Mouse (Mus musculus) liver, embryonic 15.5 days (tissue): ENCODE data around the gene Slc38a10. TPM values are rescaled to one million over a fixed set of nuclear protein-coding genes. Genes with fewer than 3 reads are reported as not detected.

Experiments used
- ATAC-seq: fragments of 200-750 bp; cut with Nextera tagmentation; 2 replicates; pipeline ENCODE4 v1.8.0; 2017; ENCODE audit warnings: moderate number of reproducible peaks, mild to moderate bottlenecking, moderate library complexity; ENCODE audit not compliant: insufficient read depth
- H3K27ac ChIP-seq: fragments of 300-500 bp; sonication (generic); replicated peaks from 2 replicates; pipeline ENCODE4 v1.5.1; 2015; ENCODE audit warnings: mild to moderate bottlenecking, inconsistent platforms
- H3K27me3 ChIP-seq: fragments of 300-500 bp; sonication (generic); 2 replicates; pipeline ENCODE4 v1.6.1; 2015; ENCODE audit warnings: mild to moderate bottlenecking, inconsistent platforms
- H3K36me3 ChIP-seq: fragments of 300-500 bp; sonication (generic); replicated peaks from 2 replicates; pipeline ENCODE4 v1.6.1; 2015; ENCODE audit warnings: moderate library complexity, mild to moderate bottlenecking, inconsistent platforms
- H3K4me1 ChIP-seq: fragments of 300-500 bp; sonication (generic); replicated peaks from 2 replicates; pipeline ENCODE4 v1.6.1; 2015; ENCODE audit warnings: inconsistent platforms
- H3K4me2 ChIP-seq: fragments of 300-500 bp; sonication (generic); 2 replicates; pipeline ENCODE4 v1.6.1; 2015; ENCODE audit warnings: moderate library complexity, mild to moderate bottlenecking, inconsistent platforms
- H3K4me3 ChIP-seq: fragments of 300-500 bp; sonication (generic); replicated peaks from 2 replicates; pipeline ENCODE4 v1.5.1; 2015; ENCODE audit warnings: mild to moderate bottlenecking, inconsistent platforms
- H3K9ac ChIP-seq: fragments of 300-500 bp; sonication (generic); 2 replicates; pipeline ENCODE4 v1.6.1; 2015; ENCODE audit warnings: moderate library complexity, mild to moderate bottlenecking, inconsistent platforms
- H3K9me3 ChIP-seq: fragments of 300-500 bp; sonication (generic); replicated peaks from 2 replicates; pipeline ENCODE4 v1.6.1; 2016; ENCODE audit warnings: inconsistent platforms
- WGBS: fragments of 180-500 bp; shearing (Covaris S2); methylation state at CpG from one replicate; pipeline ENCODE4 v1.1.7; 2015; ENCODE audit warnings: mixed read lengths; ENCODE audit not compliant: insufficient replicate concordance; 5-methylcytosine and 5-hydroxymethylcytosine counted together
- polyA plus RNA-seq: library from polyadenylated mRNA; unstranded; fragments of >200 nt; fragmentation: Nextera tagmentation; extraction: Ambion mirVana; gene quantifications from 2 replicates; pipeline ENCODE4 v1.2.1, GENCODE M21; 2015

Gene Slc38a10
- polyA plus RNA-seq, 1 experiment from 2014 or later, result 34.0 TPM

- under 1% methylated on average over 77 of the region's 77 CpGs for WGBS
- Histone ChIP-seq H3K27ac (peak within 1 kb of the TSS; percentile 91), H3K9ac (peak within 1 kb of the TSS; percentile 88), H3K9me3 (no peaks in the 10 kb centered on the region), H3K27me3 (no peaks in the 10 kb centered on the region), H3K4me2 (peak within 1 kb of the TSS; percentile 95), H3K4me3 (peak within 1 kb of the TSS; percentile 93), H3K36me3 (peaks cover 20% of the 10 kb centered on the region), H3K4me1 (peaks cover 25% of the 10 kb centered on the region)
- ATAC-seq, result peak; percentile 96
These were observed 52.3 kb downstream of the Slc38a10 start, which contains the start of the genes Tepsin and Ndufaf8 for GRCm38 (mm10) chr11:120098588-120099511. Gene Tepsin (minus strand): TSS chr11:120098731. Gene Ndufaf8 (plus strand): TSS chr11:120098928.

- Histone ChIP-seq H3K27ac (no peak overlapping the region), H3K9ac (no peak overlapping the region), H3K4me3 (no peak overlapping the region), H3K9me3 (no peaks in the 10 kb centered on the region), H3K27me3 (no peaks in the 10 kb centered on the region), H3K4me2 (no peak overlapping the region), H3K4me1 (peaks cover 13% of the 10 kb centered on the region), H3K36me3 (peaks cover 48% of the 10 kb centered on the region)
- ATAC-seq, result no peak
- 75% methylated on average over 23 of the region's 23 CpGs for WGBS
These were observed 58.1 kb downstream of the Slc38a10 start for GRCm38 (mm10) chr11:120092817-120093591.

DNA sequence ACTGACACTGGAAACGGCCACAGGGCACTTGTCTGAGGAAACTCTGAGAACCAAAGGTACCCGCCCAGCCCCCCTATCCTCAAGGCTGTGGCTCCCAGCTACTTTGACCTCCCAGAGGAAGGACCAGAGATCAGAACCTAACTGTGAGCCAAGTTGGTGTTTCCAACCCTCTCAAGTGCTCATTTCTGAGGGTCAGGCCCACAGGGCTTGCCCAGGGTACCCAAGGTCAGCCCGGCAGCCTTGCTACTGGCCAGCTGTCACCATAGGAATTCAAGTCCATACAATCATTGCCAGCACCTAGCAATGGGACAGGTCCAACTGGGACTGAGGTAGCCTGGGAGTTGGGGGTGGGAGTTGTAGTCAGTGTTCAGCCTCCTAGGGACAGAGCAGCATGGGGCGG is 60.5 kb downstream of the Slc38a10 start:
- Histone ChIP-seq H3K4me1 (peaks cover 23% of the 10 kb centered on the region), H3K4me2 (no peak overlapping the region), H3K9me3 (no peaks in the 10 kb centered on the region), H3K4me3 (no peak overlapping the region), H3K36me3 (peaks cover 47% of the 10 kb centered on the region), H3K9ac (no peak overlapping the region), H3K27me3 (no peaks in the 10 kb centered on the region), H3K27ac (no peak overlapping the region)
- 74% methylated on average over 4 of the region's 4 CpGs for WGBS
- ATAC-seq, result no peak

GRCm38 (mm10) chr11:120086702-120087152 is 64.4 kb downstream of the Slc38a10 start, which contains the start of gene Cep131:
Gene Cep131 (minus strand): TSS chr11:120086827.
- Histone ChIP-seq H3K36me3 (peaks cover 17% of the 10 kb centered on the region), H3K27ac (peak within 1 kb of the TSS; percentile 67), H3K4me3 (peak within 1 kb of the TSS; percentile 91), H3K9me3 (no peaks in the 10 kb centered on the region), H3K9ac (peak within 1 kb of the TSS; percentile 94), H3K27me3 (no peaks in the 10 kb centered on the region), H3K4me2 (peak within 1 kb of the TSS; percentile 99), H3K4me1 (peaks cover 27% of the 10 kb centered on the region)
- under 1% methylated on average over 42 of the region's 42 CpGs for WGBS
- peak; percentile 100 for ATAC-seq

- Histone ChIP-seq H3K36me3 (peaks cover 12% of the 10 kb centered on the region; the same call in 1 of the 2 replicates), H3K9ac (peak overlapping the region; percentile 94), H3K9me3 (no peaks in the 10 kb centered on the region), H3K4me3 (peak overlapping the region; percentile 91), H3K27ac (peak overlapping the region; percentile 67), H3K27me3 (no peaks in the 10 kb centered on the region), H3K4me2 (peak overlapping the region; percentile 99), H3K4me1 (peaks cover 27% of the 10 kb centered on the region)
- under 1% methylated on average over 25 of the region's 25 CpGs for WGBS
- peak; percentile 40 for ATAC-seq
These were observed 65.1 kb downstream of the Slc38a10 start for GRCm38 (mm10) chr11:120085891-120086627.

- WGBS, result 76% methylated on average over 6 of the region's 6 CpGs
- H3K36me3 ChIP-seq, result 0 out of 2 replicates have a peak, but pooled peaks cover 9% of the 10 kb centered on the region
- no peaks in the 10 kb centered on the region for H3K27me3 ChIP-seq
- no peak overlapping the region for H3K4me3 ChIP-seq
- H3K4me1 ChIP-seq, result no peaks in the 10 kb centered on the region
- no peaks in the 10 kb centered on the region for H3K9me3 ChIP-seq
- H3K9ac ChIP-seq, result no peak overlapping the region
- no peak for ATAC-seq
- no peak overlapping the region for H3K27ac ChIP-seq
- H3K4me2 ChIP-seq, result no peak overlapping the region
These were observed 70.9 kb downstream of the Slc38a10 start for GRCm38 (mm10) chr11:120080282-120080681.

- WGBS, result 60% methylated on average over 3 of the region's 3 CpGs
- no peak overlapping the region for H3K27ac ChIP-seq
- H3K4me3 ChIP-seq, result no peak overlapping the region
- no peak overlapping the region for H3K9ac ChIP-seq
- H3K4me1 ChIP-seq, result no peaks in the 10 kb centered on the region
- H3K27me3 ChIP-seq, result no peaks in the 10 kb centered on the region
- no peaks in the 10 kb centered on the region for H3K9me3 ChIP-seq
- ATAC-seq, result no peak
- H3K36me3 ChIP-seq, result peaks cover 13% of the 10 kb centered on the region; the same call in 1 of the 2 replicates
- no peak overlapping the region for H3K4me2 ChIP-seq
These were observed 75.0 kb downstream of the Slc38a10 start for GRCm38 (mm10) chr11:120076191-120076590.

- no peak overlapping the region for H3K4me3 ChIP-seq
- H3K4me1 ChIP-seq, result no peaks in the 10 kb centered on the region
- no peaks in the 10 kb centered on the region for H3K27me3 ChIP-seq
- H3K4me2 ChIP-seq, result no peak overlapping the region
- H3K36me3 ChIP-seq, result peaks cover 8% of the 10 kb centered on the region; the same call in 1 of the 2 replicates
- WGBS, result 84% methylated on average over 9 of the region's 9 CpGs
- no peak overlapping the region for H3K9ac ChIP-seq
- H3K27ac ChIP-seq, result no peak overlapping the region
- no peak for ATAC-seq
- no peaks in the 10 kb centered on the region for H3K9me3 ChIP-seq
These were observed 78.0 kb downstream of the Slc38a10 start for GRCm38 (mm10) chr11:120072986-120073647.

- WGBS, result 71% methylated on average over 7 of the region's 7 CpGs
- H3K36me3 ChIP-seq, result peaks cover 8% of the 10 kb centered on the region; the same call in 1 of the 2 replicates
- no peaks in the 10 kb centered on the region for H3K27me3 ChIP-seq
These were observed 79.3 kb downstream of the Slc38a10 start for GRCm38 (mm10) chr11:120071731-120072320.

GRCm38 (mm10) chr11:120071065-120071464 is 80.1 kb downstream of the Slc38a10 start:
- Histone ChIP-seq H3K4me2 (no peak overlapping the region), H3K27me3 (no peaks in the 10 kb centered on the region), H3K9me3 (no peaks in the 10 kb centered on the region), H3K4me1 (no peaks in the 10 kb centered on the region), H3K36me3 (peaks cover 8% of the 10 kb centered on the region; the same call in 1 of the 2 replicates), H3K27ac (no peak overlapping the region), H3K9ac (no peak overlapping the region), H3K4me3 (no peak overlapping the region)
- WGBS, result 56% methylated on average over 12 of the region's 12 CpGs
- ATAC-seq, result no peak

More at GRCm38 (mm10) chr11:120071731-120072320, 79.3 kb downstream of the Slc38a10 start:
- Histone ChIP-seq H3K4me1 (no peaks in the 10 kb centered on the region), H3K27ac (no peak overlapping the region), H3K4me3 (no peak overlapping the region), H3K9ac (no peak overlapping the region), H3K4me2 (no peak overlapping the region), H3K9me3 (no peaks in the 10 kb centered on the region)
- ATAC-seq, result no peak
